Mouse (Mus musculus) thymus, adult 2 months (tissue): ENCODE data around the gene Cela2a.

Experiments
- CTCF ChIP-seq: fragments of 200-500 bp; IDR thresholded peaks from 2 replicates; pipeline ENCODE4 v1.5.1; 2012; ENCODE audit warnings: mild to moderate bottlenecking, control low read depth, low read length, moderate library complexity, borderline replicate concordance; ENCODE audit not compliant: control insufficient read depth, poor library complexity, insufficient read depth; ENCODE audit errors: extremely low read depth
- POLR2A ChIP-seq: fragments of 200-500 bp; IDR thresholded peaks from 2 replicates; pipeline ENCODE4 v1.6.1; 2012; ENCODE audit warnings: mild to moderate bottlenecking, low read length, control low read depth, moderate library complexity; ENCODE audit not compliant: control insufficient read depth, poor library complexity, insufficient read depth; ENCODE audit errors: extremely low read depth

DNA sequence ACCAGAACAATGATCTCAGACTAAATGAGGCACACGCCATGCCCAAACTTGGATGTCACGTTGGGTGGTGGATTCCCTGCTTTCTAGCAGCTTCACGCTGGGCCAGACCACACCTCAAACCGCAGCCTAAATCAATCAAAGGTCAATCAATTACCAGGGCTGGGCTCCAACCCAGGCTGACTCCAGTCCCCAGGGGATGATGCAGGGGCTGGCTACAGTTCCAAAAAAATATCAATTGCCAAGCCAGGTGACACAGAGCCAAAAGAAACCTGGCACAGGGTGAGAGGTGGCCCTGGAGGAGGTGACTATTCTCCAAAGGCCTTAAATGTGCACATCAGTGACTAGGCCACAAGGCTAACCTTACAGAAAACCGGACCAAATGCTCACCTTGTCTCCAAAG lies 39.6 kb upstream of the Cela2a start:
- TF ChIP-seq CTCF (no peak), POLR2A (no peak)
